11 mouse cellular contexts compared by ENCODE assay signal in the genomic region with DNA sequence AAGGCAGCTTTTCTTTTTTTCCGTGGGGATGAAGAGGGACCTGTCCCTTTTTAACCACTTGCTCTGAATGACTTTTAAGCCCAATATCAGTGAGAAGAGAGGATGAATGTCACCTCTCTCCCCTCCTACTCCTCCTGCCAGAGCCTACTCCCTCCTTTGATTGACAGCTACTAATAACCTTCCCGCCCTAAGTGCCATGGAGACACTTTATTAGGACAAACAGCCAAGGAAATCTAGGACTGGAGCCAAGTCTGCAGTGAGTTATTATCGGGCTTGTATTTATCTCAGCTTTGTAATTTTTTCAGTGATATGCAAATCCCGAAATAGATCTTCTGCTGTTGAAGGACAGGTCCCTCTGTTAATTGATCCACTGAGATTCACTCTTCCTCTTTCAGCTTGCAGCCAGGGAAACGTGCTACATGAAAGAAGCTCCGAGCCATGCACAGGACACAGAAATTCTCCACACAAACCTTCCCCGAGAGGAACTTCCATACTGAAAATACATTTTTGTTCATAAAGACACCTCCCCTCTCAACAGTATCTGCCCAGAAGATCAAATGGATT.
DNase-seq lines count a peak whose midpoint lies in the region; ATAC-seq lines count a peak whose summit lies in the region.
"Had no signal": no experiment of that assay in that cellular context is flagged by ENCODE, and none has a peak within 500 bp of the region (broad histone marks: within the 10 kb centered on the region; RNA-seq: fewer than 3 reads in every experiment).

No protein-coding gene starts in this region.

- no peak overlapping the region for H3K27ac ChIP-seq in heart, embryonic 12.5 days (ENCODE audit: poor library complexity, severe bottlenecking)
- peak overlapping the region; percentile 19 for H3K27ac ChIP-seq in midbrain, embryonic 10.5 days (replicated peaks)
- H3K27ac ChIP-seq in intestine, embryonic 16.5 days (ENCODE audit: low read length), result no peak overlapping the region

- no peak overlapping the region for H3K9ac ChIP-seq in heart, embryonic 12.5 days
- H3K9ac ChIP-seq in intestine, embryonic 16.5 days (ENCODE audit: low read depth, low read length), result no peak overlapping the region

- H3K4me2 ChIP-seq in heart, embryonic 12.5 days, result peak overlapping the region; percentile 21; the same call in 1 of the 2 replicates
- no peak overlapping the region for H3K4me2 ChIP-seq in intestine, embryonic 16.5 days (ENCODE audit: low read depth, low read length)

- no peak overlapping the region for H3K4me3 ChIP-seq in heart, embryonic 12.5 days
- no peak overlapping the region for H3K4me3 ChIP-seq in midbrain, embryonic 10.5 days
- no peak overlapping the region for H3K4me3 ChIP-seq in intestine, embryonic 16.5 days (ENCODE audit: low read length)

- H3K4me1 ChIP-seq in heart, embryonic 12.5 days (replicated peaks), result 0 out of 2 replicates have a peak, but pooled peaks cover 3% of the 10 kb centered on the region
- peaks cover 16% of the 10 kb centered on the region for H3K4me1 ChIP-seq in midbrain, embryonic 10.5 days
- H3K4me1 ChIP-seq in intestine, embryonic 16.5 days (ENCODE audit: control insufficient read depth, insufficient read depth, low read length), result no peaks in the 10 kb centered on the region

- whole genome bisulfite sequencing in heart, embryonic 12.5 days, result 25% methylated on average over 7 of the region's 7 CpGs
- 52% methylated on average over 7 of the region's 7 CpGs for WGBS in midbrain, embryonic 10.5 days
- 37% methylated on average over 7 of the region's 7 CpGs for WGBS in intestine, embryonic 16.5 days

- no peaks in the 10 kb centered on the region for H3K9me3 ChIP-seq in heart, embryonic 12.5 days (replicated peaks)
- H3K9me3 ChIP-seq in midbrain, embryonic 10.5 days (replicated peaks), result no peaks in the 10 kb centered on the region
- H3K9me3 ChIP-seq in intestine, embryonic 16.5 days (ENCODE audit: control insufficient read depth, low read length), result no peaks in the 10 kb centered on the region

- ATAC-seq in heart, embryonic 12.5 days (ENCODE audit: insufficient number of reproducible peaks, low FRiP score), result no peak
- ATAC-seq in intestine, embryonic 16.5 days, result no peak

- peak; percentile 19 for DNase-seq in layer of hippocampus, adult 9-11 months
- no peak for DNase-seq in layer of hippocampus, adult 11-12 months (ENCODE audit: low spot score)
- DNase-seq in embryo, embryonic 10 days (ENCODE audit: low spot score), result peak; percentile 35
- DNase-seq in midbrain, embryonic 10.5 days (ENCODE audit: low spot score), result no peak
- DNase-seq in spleen, adult 12 weeks (ENCODE audit: low spot score), result no peak
- DNase-seq in thymus, postnatal 4 days, result no peak
- DNase-seq: kidney, postnatal 36 days; right cerebral cortex, postnatal 25 days; thymus, postnatal 14 days had no signal

- no peaks in the 10 kb centered on the region for H3K27me3 ChIP-seq in heart, embryonic 12.5 days (replicated peaks)
- H3K27me3 ChIP-seq in midbrain, embryonic 10.5 days (ENCODE audit: low read depth, poor library complexity, severe bottlenecking), result no peaks in the 10 kb centered on the region
- no peaks in the 10 kb centered on the region for H3K27me3 ChIP-seq in intestine, embryonic 16.5 days (replicated peaks; ENCODE audit: control insufficient read depth, insufficient read depth, low read length)

- no peaks in the 10 kb centered on the region for H3K36me3 ChIP-seq in heart, embryonic 12.5 days
- H3K36me3 ChIP-seq in midbrain, embryonic 10.5 days, result no peaks in the 10 kb centered on the region
- no peaks in the 10 kb centered on the region for H3K36me3 ChIP-seq in intestine, embryonic 16.5 days (ENCODE audit: control insufficient read depth, insufficient read depth, low read length)

Comparison
In these comparisons a context has a peak if more than half of its experiments do, and no peak if none do; other contexts are left out.
1. DNase-seq: peak in layer of hippocampus, adult 9-11 months (single experiment) and embryo, embryonic 10 days (single experiment); none in layer of hippocampus, adult 11-12 months (single experiment), midbrain, embryonic 10.5 days (single experiment), spleen, adult 12 weeks (single experiment) and thymus, postnatal 4 days (single experiment).